Mouse (Mus musculus) bone marrow, adult 2 months (tissue): ENCODE results near the gene Setdb1. TPM values are rescaled to one million over a fixed set of nuclear protein-coding genes. Genes with fewer than 3 reads are reported as not detected.
A peak's percentile ranks its signal among the peaks of the same experiment; 100 is the strongest.
"Not testable (repeated sequence)": the region's sequence is repeated elsewhere in the genome, so short reads cannot be mapped to it uniquely, and the experiment has no call there.

Source experiments
- H3K27ac ChIP-seq: fragments of 200-500 bp; 2 replicates; pipeline ENCODE4 v1.5.1; 2012; ENCODE audit warnings: low read depth, mild to moderate bottlenecking, control low read depth, inconsistent platforms, low read length; ENCODE audit not compliant: control insufficient read depth, poor library complexity, insufficient read depth
- H3K4me1 ChIP-seq: fragments of 200-500 bp; 2 replicates; pipeline ENCODE4 v1.6.1; 2011; ENCODE audit warnings: low read length; ENCODE audit not compliant: control insufficient read depth, insufficient read depth
- H3K4me3 ChIP-seq: fragments of 200-500 bp; replicated peaks from 2 replicates; pipeline ENCODE3; 2011; ENCODE audit warnings: mild to moderate bottlenecking, low read depth, low read length, control low read depth; ENCODE audit not compliant: control insufficient read depth
- CTCF ChIP-seq: fragments of 200-500 bp; IDR thresholded peaks from 2 replicates; pipeline ENCODE4 v1.5.1; 2011; ENCODE audit warnings: low read length, control low read depth; ENCODE audit not compliant: control insufficient read depth, insufficient read depth
- POLR2A ChIP-seq: fragments of 200-500 bp; IDR thresholded peaks from 2 replicates; pipeline ENCODE4 v1.6.1; 2011; ENCODE audit warnings: low read depth, mild to moderate bottlenecking, control low read depth, low read length, borderline replicate concordance; ENCODE audit not compliant: control insufficient read depth
- WGBS: fragments of 180-500 bp; shearing (Covaris S2); methylation state at CpG from one replicate; pipeline ENCODE4 v1.1.7; 2018; 5-methylcytosine and 5-hydroxymethylcytosine counted together
- polyA plus RNA-seq: library from polyadenylated mRNA; stranded (reverse); fragments of >200 nt; gene quantifications from 2 replicates; pipeline ENCODE4 v1.2.4, GENCODE M21; 2011; ENCODE audit warnings: low replicate concordance; ENCODE audit not compliant: missing spikeins, insufficient read depth, insufficient read length

The Setdb1 gene
- polyA plus RNA-seq, 1 experiment, result 27.0 TPM

GRCm38 (mm10) chr3:95349491-95349890 lies 7.5 kb downstream of the Setdb1 start:
- H3K27ac ChIP-seq, result no peak overlapping the region
- TF ChIP-seq POLR2A (no peak), CTCF (peak; percentile 35)
- H3K4me1 ChIP-seq, result no peaks in the 10 kb centered on the region
- H3K4me3 ChIP-seq, result no peak overlapping the region

DNA sequence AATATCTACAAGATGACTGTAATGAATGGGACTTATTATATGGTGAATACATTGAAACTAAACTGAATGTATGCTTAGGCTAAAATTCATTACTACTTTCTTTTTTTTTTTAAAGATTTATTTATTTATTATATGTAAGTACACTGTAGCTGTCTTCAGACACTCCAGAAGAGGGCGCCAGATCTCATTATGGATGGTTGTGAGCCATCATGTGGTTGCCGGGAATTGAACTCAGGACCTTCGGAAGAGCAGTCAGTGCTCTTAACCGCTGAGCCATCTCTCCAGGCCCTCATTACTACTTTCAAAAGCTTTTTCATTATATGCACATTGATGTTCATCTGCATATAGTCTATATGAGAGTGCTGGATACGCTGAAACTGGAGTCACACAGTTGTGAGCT lies 8.7 kb downstream of the Setdb1 start:
- WGBS, result 88% methylated on average over 5 of the region's 5 CpGs
- H3K4me1 ChIP-seq, result not testable (repeated sequence)

GRCm38 (mm10) chr3:95346454-95346853 lies 10.5 kb downstream of the Setdb1 start:
- Histone ChIP-seq H3K4me3 (no peak overlapping the region), H3K27ac (no peak overlapping the region), H3K4me1 (no peaks in the 10 kb centered on the region)
- WGBS, result 89% methylated on average over 7 of the region's 7 CpGs
- no peak for TF ChIP-seq CTCF
- no peak for TF ChIP-seq POLR2A

More for the DNA sequence above, 8.7 kb downstream of the Setdb1 start:
- H3K27ac ChIP-seq, H3K4me3 ChIP-seq: not testable (repeated sequence)

- not testable (repeated sequence) for H3K4me1 ChIP-seq, H3K4me3 ChIP-seq, H3K27ac ChIP-seq
- WGBS, result 77% methylated on average over 9 of the region's 9 CpGs
These were observed 13.5 kb downstream of the Setdb1 start for GRCm38 (mm10) chr3:95343356-95344000.

DNA sequence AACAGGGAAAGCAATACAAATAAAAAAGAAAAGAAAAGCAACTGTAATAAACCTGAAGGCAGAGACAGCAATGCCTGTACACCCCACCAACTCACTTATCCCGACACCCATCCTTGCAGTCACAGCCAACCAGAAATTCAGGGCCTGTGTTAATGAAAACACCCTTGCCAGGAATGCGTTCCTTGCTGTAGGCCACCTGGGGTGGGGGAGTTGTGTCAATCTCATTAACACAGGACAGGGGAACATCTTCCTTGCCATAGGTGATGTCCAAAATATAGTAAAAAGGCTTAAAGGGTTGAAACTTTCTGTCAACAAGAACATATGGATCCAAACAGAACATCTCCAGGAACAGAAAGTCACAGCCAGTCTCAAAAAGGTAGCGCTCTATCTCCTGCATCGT lies 18.8 kb downstream of the Setdb1 start:
- H3K4me1 ChIP-seq, result no peaks in the 10 kb centered on the region
- no peak overlapping the region for H3K27ac ChIP-seq
- H3K4me3 ChIP-seq, result no peak overlapping the region
- WGBS, result 94% methylated on average over 4 of the region's 4 CpGs
- TF ChIP-seq POLR2A (no peak), CTCF (no peak)

- H3K4me1 ChIP-seq, result no peaks in the 10 kb centered on the region
- H3K4me3 ChIP-seq, result no peak overlapping the region
- no peak overlapping the region for H3K27ac ChIP-seq
- TF ChIP-seq POLR2A (no peak), CTCF (no peak)
- 90% methylated on average over 4 of the region's 4 CpGs for WGBS
These were observed 19.7 kb downstream of the Setdb1 start for GRCm38 (mm10) chr3:95337345-95337744.

GRCm38 (mm10) chr3:95331528-95331927 lies 25.5 kb downstream of the Setdb1 start:
- no peak overlapping the region for H3K4me3 ChIP-seq
- 42% methylated on average over 1 of the region's 1 CpGs for WGBS
- no peak for TF ChIP-seq POLR2A
- TF ChIP-seq CTCF, result no peak
- H3K27ac ChIP-seq, result no peak overlapping the region
- no peaks in the 10 kb centered on the region for H3K4me1 ChIP-seq

DNA sequence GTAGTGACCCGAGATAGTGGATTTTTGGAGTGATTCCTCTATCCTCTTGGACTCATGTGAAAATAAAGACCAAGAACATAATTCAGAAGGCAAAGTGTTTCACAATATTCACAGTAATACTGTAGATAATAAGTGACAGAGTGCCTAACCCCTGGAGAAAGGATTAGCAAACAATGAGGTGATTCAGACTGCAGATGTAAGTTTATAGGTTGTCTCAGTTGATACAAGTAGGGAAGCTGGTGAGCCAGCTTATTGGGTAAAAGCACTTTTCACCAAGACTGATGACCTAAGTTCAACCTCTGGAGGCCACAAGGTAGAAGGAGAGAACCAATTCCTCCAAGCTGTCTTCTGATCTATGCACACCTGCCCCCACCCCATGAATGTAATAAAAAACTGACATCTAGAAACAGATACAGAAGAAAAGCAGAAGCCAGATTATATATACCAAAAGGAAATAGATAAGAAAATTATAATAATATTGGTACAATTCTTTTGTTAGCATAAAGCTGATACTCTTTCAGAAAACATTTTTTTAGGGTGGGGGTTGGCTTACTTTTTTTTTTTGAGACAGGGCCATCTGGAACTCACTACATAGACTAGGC lies 28.1 kb downstream of the Setdb1 start:
- peaks cover 2% of the 10 kb centered on the region; the same call in 1 of the 2 replicates for H3K4me1 ChIP-seq
- no peak overlapping the region for H3K4me3 ChIP-seq
- WGBS, result 88% methylated on average over 1 of the region's 1 CpGs
- no peak overlapping the region for H3K27ac ChIP-seq
- TF ChIP-seq POLR2A (no peak), CTCF (no peak)
